Mouse (Mus musculus) megakaryocyte, embryonic 14.5 days (primary cell): ENCODE measurements around the gene Tfam.

ENCODE experiments used
- FLI1 ChIP-seq: IDR thresholded peaks from 2 replicates; pipeline ENCODE4 v1.6.1; 2012; ENCODE audit warnings: low read length, inconsistent platforms, mixed read lengths
- GATA1 ChIP-seq: IDR thresholded peaks from 3 replicates; pipeline ENCODE4 v1.6.1; 2012; ENCODE audit warnings: mixed read lengths, low read length, inconsistent platforms, borderline replicate concordance

- no peak for TF ChIP-seq GATA1
- TF ChIP-seq FLI1, result no peak
These were observed 20.9 kb upstream of the Tfam start for GRCm38 (mm10) chr10:71258943-71259342.
